Mouse (Mus musculus) erythroblast, embryonic 14.5 days (primary cell): ENCODE measurements around the gene Mpv17l2.

Experiments used
- GATA1 ChIP-seq: IDR thresholded peaks from 2 replicates; pipeline ENCODE4 v1.6.1; 2012; ENCODE audit warnings: low read length, inconsistent platforms, mixed read lengths
- TAL1 ChIP-seq: IDR thresholded peaks from 3 replicates; pipeline ENCODE4 v1.6.1; 2012; ENCODE audit warnings: low read length, inconsistent platforms, mixed read lengths

GRCm38 (mm10) chr8:70749097-70749674, 11.6 kb downstream of the Mpv17l2 start:
- TF ChIP-seq GATA1 (no peak), TAL1 (no peak)
